Mouse (Mus musculus): ENCODE measurements around the gene Mettl16.

GRCm38 (mm10) chr11:74748022-74748421, 22.6 kb upstream of the Mettl16 start:
- no peak for TF ChIP-seq CTCF (IDR thresholded peaks at IDR 0.05; ENCODE audit: low read depth)
- peak; percentile 63 for TF ChIP-seq EP300 (IDR thresholded peaks at IDR 0.05; ENCODE audit: low read depth)
